Mouse (Mus musculus): Measurements from ENCODE around the gene Omt2b.

DNA sequence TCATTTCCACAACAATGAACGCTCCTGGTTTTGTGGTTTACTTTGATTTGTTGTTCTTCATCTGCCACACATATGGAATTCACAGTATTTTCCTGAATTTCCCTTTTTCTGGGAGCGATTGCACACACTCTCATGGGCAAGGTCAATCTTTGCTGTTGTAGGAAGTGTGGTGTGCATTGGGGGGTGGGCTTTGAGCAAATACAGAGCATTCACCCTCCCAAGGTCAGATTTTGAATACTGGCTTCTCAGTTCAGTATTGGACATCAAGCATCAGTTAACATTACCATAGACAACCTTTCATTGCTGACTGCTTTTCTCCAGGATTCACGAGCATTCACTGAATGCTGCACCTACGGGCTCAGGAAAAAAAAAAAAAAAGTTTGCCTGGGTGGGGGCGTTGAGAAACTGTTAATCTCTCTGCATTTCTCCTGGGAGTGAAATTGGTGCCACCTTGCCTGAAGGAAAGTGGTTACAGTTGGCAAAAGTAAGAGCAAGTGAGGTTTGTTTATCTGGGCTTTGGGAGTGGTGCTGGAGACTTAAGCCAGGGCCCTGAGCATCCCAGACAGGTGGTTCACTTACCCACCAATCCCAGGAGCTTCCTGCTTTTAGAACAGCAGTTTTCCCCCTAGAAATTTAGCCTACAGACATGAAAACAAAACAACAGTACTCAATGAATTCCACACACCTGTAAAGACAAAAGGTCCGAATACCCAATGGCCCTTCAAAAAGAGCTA is 32.5 kb downstream of the Omt2b start:
- TF ChIP-seq POLR2A (IDR thresholded peaks at IDR 0.05; ENCODE audit: low read depth, low read length) (no peak), CTCF (conservative IDR thresholded peaks at IDR 0.05; ENCODE audit: insufficient read depth, insufficient read length, low read depth, low read length) (no peak)
